Mouse (Mus musculus): ENCODE measurements around the gene 1600002K03Rik. TPM values are rescaled to one million over a fixed set of nuclear protein-coding genes. Genes with fewer than 3 reads are reported as not detected.
"Not testable (repeated sequence)": the region's sequence is repeated elsewhere in the genome, so short reads cannot be mapped to it uniquely, and the experiment has no call there.

Gene 1600002K03Rik
- total and polyA plus RNA-seq, 3 experiments, result 4.8 to 8.9 TPM; not detected in 1

- ATAC-seq (ENCODE audit: extremely low read depth, insufficient number of reproducible peaks, low FRiP score, poor library complexity, severe bottlenecking) (no peak), DNase-seq (ENCODE audit: low spot score) (no peak)
- no peak for TF ChIP-seq GATA1 (IDR thresholded peaks at IDR 0.05; ENCODE audit: borderline replicate concordance, low read length)
- TF ChIP-seq POLR2AphosphoS5 (IDR thresholded peaks at IDR 0.05; ENCODE audit: insufficient replicate concordance, low read depth, low read length), result no peak
- TF ChIP-seq CTCF (IDR thresholded peaks at IDR 0.05; ENCODE audit: low read depth, low read length), result no peak
- no peak for TF ChIP-seq TAL1 (conservative IDR thresholded peaks at IDR 0.05; ENCODE audit: low read depth, low read length)
- no peak for TF ChIP-seq GATA2 (IDR thresholded peaks at IDR 0.05; ENCODE audit: borderline replicate concordance, low read depth, low read length)
- Histone ChIP-seq H3K9me3 (replicated peaks) (no peaks in the 10 kb centered on the region), H3K27me3 (ENCODE audit: insufficient read depth, low read length) (peaks cover 58% of the 10 kb centered on the region), H3K4me1 (ENCODE audit: insufficient read depth, low read depth, low read length) (no peaks in the 10 kb centered on the region), H3K36me3 (replicated peaks) (no peaks in the 10 kb centered on the region), H3K4me3 (ENCODE audit: low read depth, low read length) (no peak overlapping the region)
Measured at GRCm38 (mm10) chr10:80207201-80207600, 34.5 kb downstream of the 1600002K03Rik start.

DNA sequence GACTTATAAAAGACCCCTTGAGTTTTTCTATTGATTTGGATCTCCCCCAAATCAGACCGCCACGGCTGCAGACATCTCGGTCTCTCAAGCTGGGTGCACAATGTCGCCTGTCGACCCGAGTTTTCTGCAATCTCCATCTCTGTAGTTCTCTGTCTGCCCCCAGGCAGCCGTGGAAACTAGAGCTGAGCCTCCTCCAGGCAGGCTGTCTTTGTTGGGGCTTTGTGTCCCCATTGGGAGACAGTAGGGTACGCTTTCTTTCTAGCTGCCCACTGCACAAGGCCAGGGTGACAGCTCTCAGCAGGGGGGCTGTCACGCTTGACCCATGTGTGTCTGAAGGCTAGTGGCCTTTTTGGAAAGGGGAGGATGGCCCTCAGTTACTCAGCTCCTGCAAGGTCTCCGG, 34.9 kb downstream of the 1600002K03Rik start:
- Histone ChIP-seq H3K27me3 (ENCODE audit: insufficient read depth, low read length) (peaks cover 59% of the 10 kb centered on the region), H3K9me3 (replicated peaks) (no peaks in the 10 kb centered on the region), H3K36me3 (replicated peaks) (no peaks in the 10 kb centered on the region), H3K4me1 (ENCODE audit: insufficient read depth, low read depth, low read length) (no peaks in the 10 kb centered on the region), H3K4me3 (ENCODE audit: low read depth, low read length) (no peak overlapping the region)
- no peak for TF ChIP-seq TAL1 (conservative IDR thresholded peaks at IDR 0.05; ENCODE audit: low read depth, low read length)
- no peak for TF ChIP-seq CTCF (IDR thresholded peaks at IDR 0.05; ENCODE audit: low read depth, low read length)
- TF ChIP-seq GATA1 (IDR thresholded peaks at IDR 0.05; ENCODE audit: borderline replicate concordance, low read length), result no peak
- no peak for TF ChIP-seq GATA2 (IDR thresholded peaks at IDR 0.05; ENCODE audit: borderline replicate concordance, low read depth, low read length)
- TF ChIP-seq POLR2AphosphoS5 (IDR thresholded peaks at IDR 0.05; ENCODE audit: insufficient replicate concordance, low read depth, low read length), result no peak
- no peak for DNase-seq (ENCODE audit: low spot score)
- no peak for ATAC-seq (ENCODE audit: extremely low read depth, insufficient number of reproducible peaks, low FRiP score, poor library complexity, severe bottlenecking)

GRCm38 (mm10) chr10:80208248-80208647, 35.5 kb downstream of the 1600002K03Rik start:
- Histone ChIP-seq H3K9me3 (replicated peaks) (no peaks in the 10 kb centered on the region), H3K36me3 (replicated peaks) (no peaks in the 10 kb centered on the region), H3K27me3 (ENCODE audit: insufficient read depth, low read length) (peaks cover 62% of the 10 kb centered on the region), H3K4me1 (ENCODE audit: insufficient read depth, low read depth, low read length) (no peaks in the 10 kb centered on the region), H3K4me3 (ENCODE audit: low read depth, low read length) (no peak overlapping the region)
- no peak for ATAC-seq (ENCODE audit: extremely low read depth, insufficient number of reproducible peaks, low FRiP score, poor library complexity, severe bottlenecking)
- TF ChIP-seq POLR2AphosphoS5 (IDR thresholded peaks at IDR 0.05; ENCODE audit: insufficient replicate concordance, low read depth, low read length) (no peak), CTCF (IDR thresholded peaks at IDR 0.05; ENCODE audit: low read depth, low read length) (no peak), GATA2 (IDR thresholded peaks at IDR 0.05; ENCODE audit: borderline replicate concordance, low read depth, low read length) (no peak), GATA1 (IDR thresholded peaks at IDR 0.05; ENCODE audit: borderline replicate concordance, low read length) (no peak), TAL1 (conservative IDR thresholded peaks at IDR 0.05; ENCODE audit: low read depth, low read length) (no peak)
- DNase-seq (ENCODE audit: low spot score), result no peak

DNA sequence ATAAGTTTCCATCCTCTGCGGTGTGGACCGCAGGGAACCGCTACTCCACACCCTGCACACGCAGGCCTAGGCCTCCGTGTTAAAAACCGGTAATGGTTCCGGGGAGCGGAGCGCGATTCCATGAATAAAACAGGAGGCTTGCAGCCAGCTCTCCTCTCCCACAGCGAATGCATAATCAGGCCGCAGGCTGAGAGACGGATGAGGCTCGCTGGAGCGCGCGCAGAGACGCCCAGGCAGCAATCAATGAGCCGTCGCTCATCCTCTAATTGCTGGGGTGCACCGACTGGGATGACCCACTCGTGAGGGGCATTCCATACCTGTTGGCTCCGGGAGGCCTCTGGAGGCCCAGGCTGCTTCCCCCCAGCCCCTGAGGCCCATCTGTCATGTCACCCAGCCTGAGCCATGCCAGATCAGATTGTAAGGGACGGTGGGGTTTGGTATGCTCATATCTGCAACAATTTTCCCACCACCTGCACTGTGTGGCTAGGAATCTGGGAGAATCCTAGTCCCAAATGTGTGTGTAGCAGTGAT, 36.2 kb downstream of the 1600002K03Rik start:
- no peak for TF ChIP-seq GATA1 (IDR thresholded peaks at IDR 0.05; ENCODE audit: borderline replicate concordance, low read length)
- TF ChIP-seq GATA2 (IDR thresholded peaks at IDR 0.05; ENCODE audit: borderline replicate concordance, low read depth, low read length), result no peak
- TF ChIP-seq TAL1 (conservative IDR thresholded peaks at IDR 0.05; ENCODE audit: low read depth, low read length), result no peak
- no peak for TF ChIP-seq POLR2AphosphoS5 (IDR thresholded peaks at IDR 0.05; ENCODE audit: insufficient replicate concordance, low read depth, low read length)
- no peak for TF ChIP-seq CTCF (IDR thresholded peaks at IDR 0.05; ENCODE audit: low read depth, low read length)
- Histone ChIP-seq H3K27me3 (ENCODE audit: insufficient read depth, low read length) (peaks cover 59% of the 10 kb centered on the region), H3K4me3 (ENCODE audit: low read depth, low read length) (no peak overlapping the region), H3K36me3 (replicated peaks) (no peaks in the 10 kb centered on the region), H3K4me1 (ENCODE audit: insufficient read depth, low read depth, low read length) (no peaks in the 10 kb centered on the region), H3K9me3 (replicated peaks) (no peaks in the 10 kb centered on the region)
- DNase-seq (ENCODE audit: low spot score) (no peak), ATAC-seq (ENCODE audit: extremely low read depth, insufficient number of reproducible peaks, low FRiP score, poor library complexity, severe bottlenecking) (no peak)

DNA sequence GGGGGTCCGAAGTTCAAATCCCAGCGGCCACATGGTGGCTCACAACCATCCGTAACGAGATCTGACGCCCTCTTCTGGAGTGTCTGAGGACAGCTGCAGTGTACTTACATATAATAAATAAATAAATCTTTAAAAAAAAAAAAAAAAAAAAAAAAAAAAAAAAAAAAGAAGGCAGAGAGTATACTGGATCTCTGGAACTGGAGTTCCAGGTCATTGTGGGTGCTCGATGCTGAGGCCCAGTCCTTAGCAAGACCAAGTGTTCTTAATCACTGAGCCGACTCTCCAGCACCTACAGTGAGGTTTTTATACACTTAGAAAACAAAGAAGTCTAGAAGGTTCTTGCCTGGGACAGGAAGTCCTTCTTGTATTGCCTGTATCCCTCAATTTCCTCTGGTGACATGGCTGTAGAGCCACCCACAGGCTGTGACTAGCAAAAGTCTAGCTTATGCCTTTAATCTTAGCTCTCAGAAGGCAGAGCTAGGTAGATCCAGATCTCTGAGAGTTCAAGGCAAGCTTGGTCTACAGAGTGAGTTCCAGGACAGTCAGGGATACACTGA, 38.9 kb downstream of the 1600002K03Rik start:
- not testable (repeated sequence) for H3K9me3 ChIP-seq (replicated peaks); H3K36me3 ChIP-seq (replicated peaks); DNase-seq (ENCODE audit: low spot score); H3K4me1 ChIP-seq (ENCODE audit: insufficient read depth, low read depth, low read length); H3K4me3 ChIP-seq (ENCODE audit: low read depth, low read length); ATAC-seq (ENCODE audit: extremely low read depth, insufficient number of reproducible peaks, low FRiP score, poor library complexity, severe bottlenecking)
- peaks cover 41% of the 10 kb centered on the region for H3K27me3 ChIP-seq (ENCODE audit: insufficient read depth, low read length)

- ATAC-seq (ENCODE audit: extremely low read depth, insufficient number of reproducible peaks, low FRiP score, poor library complexity, severe bottlenecking), result no peak
- DNase-seq (ENCODE audit: low spot score), result no peak
- Histone ChIP-seq H3K9me3 (replicated peaks) (no peaks in the 10 kb centered on the region), H3K36me3 (replicated peaks) (no peaks in the 10 kb centered on the region), H3K4me1 (ENCODE audit: insufficient read depth, low read depth, low read length) (no peaks in the 10 kb centered on the region), H3K4me3 (ENCODE audit: low read depth, low read length) (no peak overlapping the region), H3K27me3 (ENCODE audit: insufficient read depth, low read length) (peaks cover 39% of the 10 kb centered on the region)
- TF ChIP-seq POLR2AphosphoS5 (IDR thresholded peaks at IDR 0.05; ENCODE audit: insufficient replicate concordance, low read depth, low read length) (no peak), CTCF (IDR thresholded peaks at IDR 0.05; ENCODE audit: low read depth, low read length) (no peak), GATA1 (IDR thresholded peaks at IDR 0.05; ENCODE audit: borderline replicate concordance, low read length) (no peak), GATA2 (IDR thresholded peaks at IDR 0.05; ENCODE audit: borderline replicate concordance, low read depth, low read length) (no peak), TAL1 (conservative IDR thresholded peaks at IDR 0.05; ENCODE audit: low read depth, low read length) (no peak)
Measured at GRCm38 (mm10) chr10:80215048-80215772, 42.5 kb downstream of the 1600002K03Rik start.

Data from G1E (cell line).